Mouse (Mus musculus): ENCODE data around the gene Mafk.

Gene Mafk

GRCm38 (mm10) chr5:139818801-139819200, 27.5 kb downstream of the Mafk start:
- peak; percentile 57 for DNase-seq (ENCODE audit: low spot score)

- no peak for DNase-seq (ENCODE audit: low spot score)
Observed at GRCm38 (mm10) chr5:139819538-139820181, 28.3 kb downstream of the Mafk start, which contains the start of gene Tmem184a. Gene Tmem184a (minus strand): TSS chr5:139819917.

- no peak for DNase-seq (ENCODE audit: low spot score)
Observed at GRCm38 (mm10) chr5:139821466-139822459, 30.4 kb downstream of the Mafk start.

GRCm38 (mm10) chr5:139824531-139824930, 33.2 kb downstream of the Mafk start:
- DNase-seq (ENCODE audit: low spot score): no peak

GRCm38 (mm10) chr5:139825947-139826346, 34.6 kb downstream of the Mafk start:
- DNase-seq (ENCODE audit: low spot score): no peak

- DNase-seq (ENCODE audit: low spot score): peak; percentile 96
Observed at GRCm38 (mm10) chr5:139826357-139827055, 35.2 kb downstream of the Mafk start, which contains the start of the genes Gm26938 and Psmg3. Gene Gm26938 (minus strand): TSS chr5:139826407. Gene Psmg3 (minus strand): TSS chr5:139826885.

GRCm38 (mm10) chr5:139827593-139827992, 36.3 kb downstream of the Mafk start:
- DNase-seq (ENCODE audit: low spot score): peak; percentile 38

- DNase-seq (ENCODE audit: low spot score): no peak
Observed at GRCm38 (mm10) chr5:139829384-139829783, 38.1 kb downstream of the Mafk start.

GRCm38 (mm10) chr5:139830734-139831133, 39.4 kb downstream of the Mafk start:
- no peak for DNase-seq (ENCODE audit: low spot score)

GRCm38 (mm10) chr5:139832125-139832524, 40.8 kb downstream of the Mafk start:
- no peak for DNase-seq (ENCODE audit: low spot score)

- DNase-seq (ENCODE audit: low spot score): no peak
Observed at GRCm38 (mm10) chr5:139835706-139836105, 44.4 kb downstream of the Mafk start.

GRCm38 (mm10) chr5:139838476-139838892, 47.2 kb downstream of the Mafk start:
- DNase-seq (ENCODE audit: low spot score): peak; percentile 88

- no peak for DNase-seq (ENCODE audit: low spot score)
Observed at GRCm38 (mm10) chr5:139839142-139839541, 47.8 kb downstream of the Mafk start.

- DNase-seq (ENCODE audit: low spot score): no peak
Observed at GRCm38 (mm10) chr5:139849626-139850320, 58.5 kb downstream of the Mafk start.
